Mouse (Mus musculus) frontal cortex, adult (tissue): ENCODE data around the gene Rnaset2a.
"Not testable (repeated sequence)": the region's sequence is repeated elsewhere in the genome, so short reads cannot be mapped to it uniquely, and the experiment has no call there.

ENCODE experiments used
- ATAC-seq: cut with Nextera tagmentation; 2 replicates; pipeline ENCODE4 v1.9.2; 2017; ENCODE audit warnings: mild to moderate bottlenecking, moderate library complexity, mixed read lengths; ENCODE audit not compliant: low TSS enrichment

Gene Rnaset2a

DNA sequence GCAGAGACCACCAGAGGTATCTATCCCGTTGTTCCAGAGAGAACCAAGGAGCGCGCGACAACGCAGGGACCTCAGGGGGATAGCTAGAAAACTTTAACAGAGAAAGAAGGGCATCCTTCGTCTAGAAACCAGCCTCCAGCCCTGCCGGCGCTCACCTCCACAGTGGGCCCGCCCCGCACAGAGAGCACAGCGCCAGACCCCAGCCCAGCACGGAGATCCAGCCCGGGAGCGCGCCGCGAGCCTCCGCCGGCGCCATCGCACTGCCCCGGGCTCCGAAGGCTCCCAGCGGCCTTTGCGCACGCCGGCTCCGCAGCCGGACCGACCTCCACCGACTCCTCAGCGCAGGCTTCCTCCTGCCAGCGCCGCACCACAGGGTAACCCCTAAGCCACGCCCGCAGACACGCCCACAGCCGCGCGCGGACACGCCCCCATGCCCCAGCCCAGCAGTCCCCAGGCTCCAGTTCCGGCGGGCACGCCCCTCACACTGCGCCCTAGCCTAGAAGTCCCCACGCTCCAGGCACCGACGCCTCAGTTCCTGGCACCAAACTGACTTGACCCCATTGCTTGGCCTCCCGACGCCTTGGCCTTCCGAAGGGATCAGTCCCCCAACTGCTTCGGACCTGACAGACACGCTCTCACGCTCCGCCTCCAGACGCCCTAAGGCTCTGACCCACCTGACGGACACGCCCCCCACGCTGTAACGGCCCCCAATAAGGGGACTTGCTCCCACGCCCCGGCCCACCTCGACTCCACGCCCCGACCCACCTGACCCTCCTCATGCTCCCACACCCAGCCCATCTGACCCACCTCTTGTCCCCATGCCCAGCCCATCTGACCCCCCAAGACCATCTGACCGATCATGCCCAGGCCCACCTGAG is at the start of gene Rnaset2a, which contains the start of gene Gm49673:
Gene Rnaset2a (minus strand): TSS at position 659 of the 878 bp plus-strand sequence.
Gene Gm49673 (minus strand): TSS at position 350 of the 878 bp plus-strand sequence.
- ATAC-seq: peak; percentile 90

DNA sequence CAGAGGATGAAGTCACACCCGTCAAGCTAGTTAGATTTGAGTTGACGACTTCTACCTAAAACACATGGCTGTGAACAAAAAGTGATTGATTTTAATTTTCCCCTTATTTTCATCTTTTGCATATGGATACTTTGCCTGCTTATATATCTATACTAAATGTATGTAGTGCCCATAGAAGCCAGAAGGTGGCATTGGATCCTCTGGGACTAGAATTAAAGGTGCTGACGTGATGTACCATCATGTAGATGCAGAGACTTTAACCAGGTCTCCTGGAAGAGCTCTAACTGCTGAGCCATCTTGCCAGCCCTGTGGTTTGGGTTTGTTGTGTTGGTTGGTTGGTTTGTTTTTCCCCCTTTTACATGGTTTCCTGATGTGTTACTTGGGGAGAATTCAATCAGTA is 49.8 kb upstream of the Rnaset2a start:
- peak; percentile 72; the same call in 1 of the 2 replicates for ATAC-seq

- no peak for ATAC-seq
Measured at GRCm38 (mm10) chr17:8195685-8196376, 47.9 kb upstream of the Rnaset2a start.

DNA sequence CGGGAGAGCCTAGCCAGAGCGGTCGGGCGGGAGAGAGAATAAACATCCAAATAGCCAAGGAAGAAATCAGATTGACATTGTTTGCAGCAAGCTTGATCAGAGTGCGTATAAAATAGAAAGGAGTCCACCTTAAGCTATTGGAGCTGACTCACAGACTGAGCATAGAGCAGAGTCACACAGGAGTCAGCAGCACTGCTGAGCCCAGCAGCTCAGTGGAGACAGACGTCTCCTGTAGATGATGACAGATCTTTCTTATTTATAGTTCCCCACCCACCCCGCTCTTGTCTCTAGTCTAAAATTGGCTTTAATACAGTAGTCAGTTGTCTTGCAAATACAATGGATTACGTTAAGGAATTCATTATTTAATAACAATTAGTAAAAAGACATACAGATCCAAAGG is 45.8 kb upstream of the Rnaset2a start:
- ATAC-seq: peak; percentile 55; the same call in 1 of the 2 replicates

DNA sequence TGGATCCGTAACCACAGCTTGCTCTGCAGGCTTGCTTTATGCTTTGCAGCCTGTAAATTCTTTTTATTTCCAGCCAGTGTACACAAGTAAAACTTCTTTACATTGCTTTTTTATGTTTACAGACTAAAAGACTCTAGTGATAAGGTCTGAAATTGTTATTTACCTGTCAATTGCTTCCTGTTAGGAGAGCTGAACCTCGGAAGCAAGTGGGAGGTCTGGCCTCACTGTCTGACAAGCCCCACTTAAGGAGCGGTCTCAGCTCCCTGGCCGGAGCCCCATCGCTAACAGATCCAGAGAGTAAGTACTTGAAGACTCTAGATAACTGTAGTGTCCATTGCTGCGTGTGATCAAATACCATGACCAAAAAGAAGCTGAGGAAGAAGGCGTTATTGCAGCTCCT is 36.3 kb upstream of the Rnaset2a start:
- ATAC-seq: no peak

- ATAC-seq: no peak
Measured at GRCm38 (mm10) chr17:8183815-8184214, 35.9 kb upstream of the Rnaset2a start.

DNA sequence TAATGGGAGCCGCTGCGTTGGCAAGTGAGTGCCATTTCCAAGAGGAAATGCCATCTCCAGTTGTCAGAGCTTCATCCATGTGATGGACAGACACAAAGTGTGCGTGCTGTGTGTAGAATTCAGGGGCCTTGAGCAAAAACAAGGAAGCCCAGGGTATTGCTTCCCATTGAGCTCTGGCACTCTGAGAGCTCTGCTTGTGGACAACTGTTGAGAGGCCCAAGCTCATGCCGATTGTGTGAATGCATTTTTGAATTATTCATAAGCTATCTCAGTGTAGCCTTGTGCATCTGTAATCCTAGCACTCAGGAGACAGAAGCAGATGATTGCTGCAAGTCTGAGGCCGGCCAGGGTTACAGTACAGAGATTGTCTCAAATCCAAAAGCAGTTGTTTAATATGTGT is 29.2 kb upstream of the Rnaset2a start:
- no peak for ATAC-seq

- no peak for ATAC-seq
Measured at GRCm38 (mm10) chr17:8171081-8171480, 23.2 kb upstream of the Rnaset2a start.

- ATAC-seq: no peak
Measured at GRCm38 (mm10) chr17:8170331-8170730, 22.4 kb upstream of the Rnaset2a start.

DNA sequence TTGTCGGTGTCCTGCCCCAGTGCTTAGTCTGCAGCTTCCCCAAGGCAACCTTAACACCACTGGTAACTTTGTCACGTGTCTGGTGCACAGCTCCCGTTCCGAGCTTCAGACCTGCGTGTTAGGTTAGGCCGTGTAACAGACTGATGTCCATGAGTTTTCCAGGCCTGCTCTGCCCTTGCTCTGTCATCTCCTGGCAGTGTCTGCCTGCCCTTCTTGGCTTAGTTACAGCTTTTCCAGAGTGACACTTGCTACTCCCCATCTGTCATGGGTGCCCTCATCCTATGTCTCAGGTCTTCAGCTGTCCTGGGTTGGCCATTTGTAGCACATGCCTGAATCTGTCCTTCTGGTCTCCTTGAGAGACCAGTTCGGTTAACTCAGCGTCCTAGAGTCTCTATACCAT is 19.5 kb upstream of the Rnaset2a start:
- ATAC-seq: not testable (repeated sequence)

DNA sequence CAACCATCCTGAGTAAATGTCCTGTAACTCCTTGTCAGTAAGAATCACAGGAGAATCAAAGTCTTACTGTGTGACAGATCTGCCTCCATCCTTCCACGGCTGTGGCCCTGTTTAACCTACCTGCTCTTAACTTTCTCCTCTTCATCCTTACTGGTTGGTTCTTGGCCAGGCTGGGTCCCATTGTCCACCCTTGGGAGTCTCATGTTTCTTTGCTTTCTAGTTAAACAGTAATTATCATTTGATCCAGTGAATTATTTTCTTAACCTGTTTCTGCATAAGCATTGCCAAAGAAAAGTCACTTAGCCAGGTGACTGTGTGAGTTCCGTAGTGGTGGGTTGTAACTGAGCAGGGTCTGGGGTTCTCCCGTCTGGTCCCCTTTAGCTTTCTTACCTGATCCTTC is 18.6 kb upstream of the Rnaset2a start:
- not testable (repeated sequence) for ATAC-seq

- ATAC-seq: not testable (repeated sequence)
Measured at GRCm38 (mm10) chr17:8165977-8166376, 18.1 kb upstream of the Rnaset2a start.

DNA sequence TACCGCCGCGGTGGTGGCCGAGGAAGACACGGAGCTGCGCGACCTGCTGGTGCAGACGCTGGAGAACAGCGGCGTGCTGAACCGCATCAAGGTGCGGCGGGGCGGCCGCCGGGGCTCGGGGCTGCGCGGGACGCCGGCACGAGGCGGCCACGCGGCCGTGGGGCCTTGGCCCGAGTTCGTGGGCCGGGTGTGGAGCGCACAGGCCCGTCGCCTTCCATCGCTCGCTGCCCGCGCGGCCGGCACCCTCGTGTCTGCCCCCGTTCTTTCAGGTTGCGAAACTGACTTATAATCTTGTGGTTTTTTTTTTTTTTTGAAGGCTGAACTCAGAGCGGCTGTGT is 17.7 kb upstream of the Rnaset2a start:
- ATAC-seq: peak; percentile 39; the same call in 1 of the 2 replicates

DNA sequence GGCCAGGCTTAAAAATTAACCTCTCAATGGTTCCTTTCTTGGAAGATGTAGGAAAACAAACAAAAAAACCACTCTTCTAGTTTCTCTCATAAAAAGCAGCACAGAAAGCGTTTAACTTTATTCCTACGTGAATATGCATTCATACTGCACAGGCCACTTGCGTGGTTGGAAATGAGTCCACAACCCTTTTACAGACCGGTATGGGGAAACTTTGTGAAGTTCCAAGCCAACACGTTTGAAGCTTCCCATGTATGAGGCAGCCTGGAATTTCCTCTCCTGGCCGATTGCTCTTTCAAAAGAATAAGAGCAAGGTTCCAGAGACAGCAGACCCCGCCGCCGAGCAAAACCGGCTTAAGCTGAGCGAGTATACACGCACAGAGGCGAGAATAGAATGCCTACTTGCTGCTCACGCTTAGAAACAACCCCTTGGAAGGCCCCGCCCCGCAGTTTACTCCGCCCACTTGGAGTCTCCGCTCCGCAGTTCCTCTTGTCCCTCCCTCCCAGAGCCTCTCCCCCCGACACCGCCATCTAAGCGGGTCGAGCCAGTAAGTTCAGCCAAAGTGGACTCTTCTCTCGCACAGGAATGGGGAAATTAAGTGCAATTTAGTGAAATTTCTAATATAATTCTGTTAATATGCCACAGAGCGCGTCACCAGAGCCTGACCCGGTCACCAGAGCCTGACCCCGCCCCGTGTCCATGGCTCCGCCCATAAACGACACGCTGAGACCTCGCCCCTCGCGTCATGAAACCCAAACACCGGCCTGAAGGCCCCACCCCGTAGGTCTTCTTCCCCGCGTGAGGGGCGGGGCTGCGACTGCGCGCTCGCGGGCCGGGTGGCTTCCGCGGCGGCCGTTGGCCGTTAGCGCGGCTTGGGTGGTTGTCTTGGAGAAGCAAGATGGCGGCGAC is 17.1 kb upstream of the Rnaset2a start, which contains the start of gene Fgfr1op:
Gene Fgfr1op (plus strand): TSS at position 801 of the 907 bp plus-strand sequence.
- ATAC-seq: peak; percentile 95

DNA sequence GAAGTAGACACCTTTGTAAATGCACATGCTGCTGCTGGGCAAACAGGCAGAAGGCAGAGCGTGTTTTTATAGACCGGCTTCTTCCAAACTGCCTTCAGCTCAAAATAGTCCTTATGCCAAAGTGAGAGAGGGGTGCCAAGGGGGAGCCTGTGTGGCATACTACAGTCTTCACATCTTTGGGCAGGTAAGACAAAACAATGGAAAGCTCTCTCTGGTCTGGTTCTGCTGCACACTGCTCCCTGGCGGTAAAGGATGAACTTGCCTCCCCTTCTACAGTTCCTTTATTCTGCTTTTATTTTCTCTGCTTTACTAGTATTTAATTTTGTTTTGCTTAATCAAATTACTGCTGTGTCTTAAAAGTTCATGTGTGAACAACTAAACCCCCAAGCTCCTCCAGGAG is 13.1 kb upstream of the Rnaset2a start:
- ATAC-seq: not testable (repeated sequence)

DNA sequence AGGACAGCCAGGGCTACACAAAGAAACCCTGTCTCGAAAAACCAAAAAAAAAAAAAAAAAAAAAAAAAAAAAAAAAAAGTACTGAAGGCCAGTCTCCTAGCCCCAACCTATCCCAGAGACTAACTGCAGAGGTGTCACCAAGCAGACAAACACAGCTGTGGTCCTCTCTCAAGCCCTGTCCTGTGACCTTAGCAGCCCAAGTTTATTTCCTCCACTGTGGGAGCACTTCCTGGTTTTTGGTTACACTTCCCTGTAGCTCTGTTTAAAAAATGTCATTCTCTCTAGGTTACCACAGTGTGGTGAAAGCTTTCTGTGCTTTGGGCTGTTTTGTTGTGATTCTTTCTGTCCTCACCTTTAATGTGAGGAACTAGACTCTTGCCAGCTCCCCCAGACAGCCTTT is 10.7 kb upstream of the Rnaset2a start:
- not testable (repeated sequence) for ATAC-seq

- ATAC-seq: not testable (repeated sequence)
Measured at GRCm38 (mm10) chr17:8155982-8156381, 8.1 kb upstream of the Rnaset2a start.

GRCm38 (mm10) chr17:8155010-8155409 is 7.1 kb upstream of the Rnaset2a start:
- ATAC-seq: not testable (repeated sequence)

GRCm38 (mm10) chr17:8146931-8147330 is 966 bp downstream of the Rnaset2a start:
- not testable (repeated sequence) for ATAC-seq

GRCm38 (mm10) chr17:8143802-8144673 is 3.9 kb downstream of the Rnaset2a start:
- ATAC-seq: not testable (repeated sequence)

DNA sequence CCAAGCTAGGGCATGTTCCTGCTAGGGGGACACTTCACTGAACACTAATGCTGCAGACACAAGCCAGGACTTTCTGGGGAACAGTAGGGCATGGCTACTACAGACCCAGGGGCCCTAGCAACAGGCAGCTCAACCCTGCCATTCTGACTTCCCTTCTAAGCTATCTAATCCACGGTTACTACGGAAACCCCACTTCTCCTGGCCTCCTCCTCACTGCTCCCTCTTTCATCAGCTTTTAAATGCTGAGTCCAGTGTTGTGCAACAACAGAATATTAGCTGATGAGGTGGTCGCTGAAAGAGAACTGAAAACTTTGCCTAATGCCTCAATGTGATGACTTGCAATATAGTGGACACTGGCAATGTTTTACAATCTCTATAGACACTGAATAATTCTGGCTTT is 7.7 kb downstream of the Rnaset2a start:
- ATAC-seq: not testable (repeated sequence)
